Mouse (Mus musculus) layer of hippocampus, postnatal 14 days (tissue): ENCODE data around the gene Dnhd1. TPM values are rescaled to one million over a fixed set of nuclear protein-coding genes. Genes with fewer than 3 reads are reported as not detected.
A peak's percentile ranks its signal among the peaks of the same experiment; 100 is the strongest.
"Not testable (repeated sequence)": the region's sequence is repeated elsewhere in the genome, so short reads cannot be mapped to it uniquely, and the experiment has no call there.

Experiments
- DNase-seq, 2 experiments: peaks; one replicate each; pipeline ENCODE4 v3.0.0; 2021 to 2022; ENCODE audit warnings: low spot score in 2 of 2, mixed read lengths in 1 of 2
- total RNA-seq, 2 experiments: library from RNA; stranded (reverse); gene quantifications; 2 replicates each; pipeline ENCODE4 v1.2.3; 2021

Gene Dnhd1
- total RNA-seq, 2 experiments from 2014 or later, result 5.5 to 6.0 TPM

- DNase-seq, result no peak
Measured at GRCm38 (mm10) chr7:105738948-105739347, 88.3 kb downstream of the Dnhd1 start.

DNA sequence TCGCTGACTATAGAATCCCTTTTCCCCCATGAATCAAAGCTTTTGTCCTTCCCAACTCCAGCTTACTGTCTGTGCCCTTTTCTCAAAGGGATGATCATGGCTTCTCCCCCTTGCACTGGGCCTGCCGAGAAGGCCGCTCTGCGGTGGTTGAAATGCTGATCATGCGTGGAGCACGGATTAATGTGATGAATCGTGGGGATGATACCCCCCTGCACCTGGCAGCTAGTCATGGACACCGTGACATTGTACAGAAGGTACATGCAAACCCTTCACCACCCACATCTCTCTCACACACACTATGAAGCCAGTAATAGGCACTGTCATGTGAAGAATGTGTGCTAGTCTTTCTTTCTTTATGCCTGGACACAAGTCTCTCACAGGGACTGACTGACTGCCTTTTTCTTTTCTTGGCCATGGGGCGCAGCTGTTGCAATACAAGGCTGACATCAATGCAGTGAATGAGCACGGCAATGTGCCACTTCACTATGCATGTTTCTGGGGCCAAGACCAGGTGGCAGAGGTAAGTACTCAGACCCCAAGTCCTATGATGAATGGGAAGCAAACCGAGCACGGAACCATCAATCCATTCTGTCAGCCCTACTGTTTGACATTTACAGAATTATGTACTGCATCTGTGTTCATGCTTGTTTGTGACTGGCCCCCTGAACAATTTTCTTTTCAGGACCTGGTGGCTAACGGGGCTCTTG is 89.6 kb downstream of the Dnhd1 start:
- DNase-seq, result no peak

DNA sequence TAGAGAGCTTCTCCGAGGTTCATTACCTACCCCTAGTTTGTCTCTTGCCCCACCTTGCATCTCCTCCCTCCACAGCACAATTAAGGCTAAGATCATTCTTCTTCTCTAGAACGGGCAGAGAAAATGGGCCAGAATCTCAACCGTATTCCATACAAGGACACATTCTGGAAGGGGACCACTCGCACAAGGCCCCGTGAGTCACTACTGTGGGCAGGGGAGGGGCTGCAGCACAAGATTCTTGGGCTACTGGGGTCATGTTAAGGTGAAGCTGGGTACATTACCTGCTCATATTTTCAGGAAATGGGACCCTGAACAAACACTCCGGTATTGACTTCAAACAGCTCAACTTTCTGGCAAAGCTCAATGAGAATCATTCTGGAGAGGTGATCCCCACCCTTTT is 90.2 kb downstream of the Dnhd1 start:
- DNase-seq, result no peak

DNA sequence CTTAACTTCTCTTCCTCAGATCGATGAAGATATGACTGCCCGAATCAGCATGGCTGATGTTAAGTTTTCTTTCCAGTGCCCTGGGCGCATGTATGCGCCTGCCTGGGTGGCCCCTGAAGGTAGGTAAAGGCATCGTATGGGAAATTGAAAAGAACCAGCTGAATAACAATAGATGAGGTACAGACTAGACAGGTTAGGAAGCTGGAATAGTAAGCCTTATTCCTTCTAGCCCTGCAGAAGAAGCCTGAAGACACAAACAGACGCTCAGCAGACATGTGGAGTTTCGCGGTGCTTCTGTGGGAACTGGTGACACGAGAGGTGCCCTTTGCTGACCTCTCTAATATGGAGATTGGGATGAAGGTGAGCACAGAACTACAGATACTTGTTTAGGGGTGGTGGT is 91.4 kb downstream of the Dnhd1 start:
- DNase-seq, result no peak

GRCm38 (mm10) chr7:105742539-105743215 is 92.0 kb downstream of the Dnhd1 start:
- not testable (repeated sequence) for DNase-seq

- DNase-seq, result not testable (repeated sequence)
Measured at GRCm38 (mm10) chr7:105743246-105743925, 92.8 kb downstream of the Dnhd1 start.

DNA sequence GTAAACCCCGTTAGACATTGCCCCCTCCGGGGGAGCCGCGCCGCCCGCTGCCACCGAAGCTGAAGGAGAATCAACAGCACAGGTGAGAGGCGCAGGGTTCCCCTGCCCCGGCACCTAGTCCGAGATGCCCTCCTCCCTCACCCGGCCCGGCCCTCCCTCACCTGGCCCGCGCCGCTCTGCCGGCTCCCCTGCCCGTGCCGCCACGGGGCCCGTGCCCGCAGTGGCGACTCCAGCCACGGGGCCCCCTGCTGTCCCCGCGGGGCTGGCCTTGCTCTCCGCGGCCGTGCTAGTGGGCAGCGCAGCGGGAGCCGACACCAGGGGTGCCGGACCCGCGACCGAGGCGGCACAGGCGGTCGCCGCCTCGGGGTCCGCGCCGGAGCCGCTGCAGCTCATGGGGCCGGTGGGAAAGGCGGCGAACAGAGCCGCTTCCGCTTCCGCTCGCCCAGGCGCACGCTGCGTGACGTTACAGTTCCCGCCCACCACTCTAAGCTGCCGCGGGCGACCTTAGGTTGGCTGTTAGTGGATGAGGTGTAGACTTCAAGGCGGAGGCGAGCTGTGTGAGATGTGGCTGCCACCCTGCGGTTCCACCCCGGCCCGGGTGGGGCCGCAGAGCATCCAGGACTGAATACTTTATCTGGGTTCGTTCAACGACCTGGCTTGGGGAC is 93.4 kb downstream of the Dnhd1 start, which contains the start of gene Taf10:
TSS of gene Taf10 (minus strand) at position 436 of the 665 bp plus-strand sequence.
- DNase-seq, result peak; percentile 78 to 85

DNA sequence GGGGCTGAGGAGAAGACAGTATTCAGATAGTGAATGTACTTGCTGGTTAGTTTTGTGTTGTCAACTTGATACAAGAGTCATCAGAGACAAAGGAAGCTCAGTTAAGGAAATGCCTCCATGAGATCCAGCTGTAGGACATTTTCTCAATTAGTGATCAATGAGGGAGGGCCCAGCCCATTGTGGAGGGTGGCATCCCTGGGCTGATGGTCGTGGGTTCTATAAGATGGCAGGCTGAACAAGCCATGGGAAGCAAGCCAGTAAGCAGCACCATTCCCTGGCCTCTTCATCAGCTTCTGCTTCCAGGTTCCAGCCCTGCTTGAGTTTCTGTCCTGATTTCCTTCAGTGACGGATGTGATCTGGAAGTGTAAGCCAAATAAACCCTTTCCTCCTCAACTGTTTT is 97.1 kb downstream of the Dnhd1 start:
- DNase-seq, result no peak

DNA sequence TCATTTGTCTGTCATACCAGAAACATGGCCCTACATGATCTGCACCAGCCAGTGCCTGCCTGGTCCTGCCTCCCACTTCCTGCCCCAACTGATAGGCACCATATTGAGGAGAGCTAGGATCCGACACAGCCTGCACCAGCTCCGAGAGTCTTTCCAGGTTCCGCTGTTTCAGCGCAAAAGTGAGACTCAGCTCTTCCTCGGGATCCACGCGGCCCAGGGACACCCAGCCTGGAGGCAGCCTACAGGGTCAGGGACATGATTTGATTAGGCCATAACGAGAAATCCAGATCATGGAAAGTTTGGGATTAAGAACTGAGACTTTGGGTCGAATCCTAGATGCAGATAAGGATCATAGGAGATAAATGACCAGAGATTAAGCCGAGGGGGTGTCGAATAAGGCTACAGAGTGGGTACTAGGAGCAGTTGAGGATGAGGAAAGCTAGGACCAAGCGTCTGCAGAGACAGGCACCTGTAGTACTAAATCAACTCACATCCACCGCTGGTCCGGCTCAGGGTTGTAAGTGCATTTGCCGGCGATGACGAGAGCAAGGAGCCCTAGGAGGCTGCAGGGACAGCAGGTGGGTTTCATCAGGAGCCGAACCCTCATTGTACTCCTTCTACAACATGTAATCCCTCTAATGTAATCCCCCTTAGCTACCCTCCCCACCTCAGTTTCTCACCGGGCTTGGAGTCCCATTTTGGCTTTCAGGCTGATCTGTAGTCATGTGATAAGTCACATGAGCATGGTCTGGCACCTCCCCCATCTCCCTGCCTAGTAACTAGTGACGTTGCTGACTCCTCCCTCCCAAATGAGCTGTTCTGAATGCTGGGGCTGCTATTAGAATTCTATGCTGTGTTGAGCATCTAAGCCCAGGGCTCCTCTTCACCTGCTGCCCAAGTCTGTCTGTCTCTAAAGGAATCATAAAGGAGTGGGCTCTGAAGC is 101.1 kb downstream of the Dnhd1 start, which contains the start of gene Tpp1:
TSS of gene Tpp1 (minus strand) at position 745 of the 943 bp plus-strand sequence.
- peak; percentile 91 to 97 for DNase-seq

DNA sequence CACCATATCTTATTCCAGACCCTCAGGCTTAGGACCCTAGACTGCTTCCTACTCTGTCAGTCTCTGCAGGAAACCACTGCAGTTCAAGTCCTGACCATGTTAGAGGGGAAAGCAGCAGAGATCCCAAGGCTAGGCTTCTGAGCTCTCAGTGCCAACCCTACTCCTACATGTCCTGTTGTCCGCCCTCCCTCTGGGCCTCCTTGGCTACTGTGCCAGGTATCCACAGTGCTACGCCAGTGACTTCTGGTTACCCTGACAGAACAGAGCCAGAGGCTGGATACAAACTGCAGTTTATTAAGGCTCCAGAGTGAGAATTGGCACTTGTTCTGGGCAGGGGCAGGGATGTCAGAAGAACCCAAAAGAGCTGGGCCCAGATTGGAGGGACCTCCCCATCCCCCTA is 102.1 kb downstream of the Dnhd1 start:
- no peak for DNase-seq

- DNase-seq, result no peak
Measured at GRCm38 (mm10) chr7:105753281-105753680, 102.7 kb downstream of the Dnhd1 start.

DNA sequence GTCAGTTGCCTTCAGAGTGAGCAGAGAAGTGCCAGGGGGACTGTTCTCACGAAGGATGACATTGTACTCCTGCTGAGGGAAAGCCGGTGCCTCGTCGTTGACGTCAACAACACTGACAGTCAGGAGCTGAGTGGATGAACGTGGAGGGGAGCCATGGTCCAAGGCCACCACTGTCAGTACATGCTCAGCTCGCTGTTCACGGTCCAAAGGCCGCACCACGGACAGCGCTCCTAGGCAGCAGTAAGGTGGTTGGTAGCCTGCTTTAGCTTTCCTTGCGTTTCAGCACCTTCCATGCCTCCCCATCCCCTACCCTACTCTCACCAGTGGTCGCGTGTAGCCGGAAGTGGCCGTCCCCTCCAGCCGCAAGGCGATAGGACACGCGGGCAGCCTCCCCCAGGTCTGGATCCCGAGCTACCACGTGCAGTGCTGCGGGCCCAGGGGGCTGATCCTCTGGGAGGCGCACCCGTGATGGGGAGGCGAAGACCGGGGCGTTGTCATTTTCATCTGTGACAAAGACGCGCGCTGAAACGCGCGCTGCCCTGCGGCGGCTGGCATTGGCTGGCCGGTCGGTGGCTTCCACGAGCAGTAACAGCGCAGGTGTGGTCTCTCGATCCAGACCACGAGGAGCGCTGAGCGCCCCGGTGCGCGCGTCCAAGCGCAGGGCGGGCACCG is 111.3 kb downstream of the Dnhd1 start:
- DNase-seq, result no peak

DNA sequence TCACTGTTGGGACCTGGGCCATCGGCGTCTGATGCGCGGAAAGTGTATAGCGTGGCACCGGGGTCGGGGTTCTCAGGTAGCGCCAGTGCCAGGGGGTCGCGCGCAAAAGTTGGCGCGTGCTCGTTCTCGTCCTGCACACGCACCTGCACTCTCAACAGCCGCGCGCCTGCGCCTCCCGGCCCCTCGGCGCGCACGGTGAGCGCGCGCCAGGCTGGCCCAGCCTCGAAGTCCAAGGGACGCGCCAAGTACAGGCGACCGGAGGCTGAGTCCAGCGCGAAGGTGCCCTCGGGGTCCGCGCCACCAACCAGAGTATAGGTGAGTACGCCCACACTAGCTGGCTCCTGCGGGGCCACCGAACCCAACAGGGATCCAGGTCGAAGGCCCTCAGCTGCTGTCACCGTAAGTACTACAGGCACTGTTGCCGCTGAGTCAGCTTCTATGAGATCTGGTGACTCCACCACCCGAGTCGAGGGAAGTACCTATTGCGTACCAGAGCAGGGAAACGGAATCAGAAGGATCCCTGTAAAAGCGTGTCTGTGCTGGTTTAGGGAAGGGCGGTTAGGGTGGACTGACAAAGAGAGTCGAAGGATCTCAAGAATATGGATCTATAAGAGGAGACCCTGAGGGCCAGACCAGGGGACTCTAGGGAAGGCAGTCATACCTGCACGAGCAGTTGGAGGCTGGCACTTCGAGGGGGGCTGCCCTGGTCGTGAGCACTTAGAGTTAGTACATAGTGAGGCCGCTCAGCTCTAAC is 112.1 kb downstream of the Dnhd1 start:
- DNase-seq, result no peak

DNA sequence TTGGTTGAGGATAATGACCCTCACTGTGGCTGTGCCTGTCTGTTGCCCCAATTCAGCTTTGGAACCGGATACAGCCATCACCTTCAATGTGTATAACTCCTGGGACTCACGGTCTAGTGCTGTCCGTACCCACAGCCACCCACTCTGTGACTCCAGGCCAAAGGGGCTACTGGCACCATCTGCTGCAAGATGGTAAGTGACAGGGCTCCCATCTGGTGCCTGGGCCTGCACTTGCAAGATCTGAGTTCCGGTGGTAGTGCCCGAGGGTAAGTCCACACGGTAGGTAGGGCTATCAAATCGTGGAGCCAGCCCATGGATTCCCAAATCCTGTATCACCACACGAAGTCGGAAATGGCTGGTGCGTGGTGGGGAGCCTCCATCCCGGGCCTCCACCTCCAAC is 113.7 kb downstream of the Dnhd1 start:
- no peak for DNase-seq

GRCm38 (mm10) chr7:105767729-105768165 is 117.1 kb downstream of the Dnhd1 start:
- no peak for DNase-seq

DNA sequence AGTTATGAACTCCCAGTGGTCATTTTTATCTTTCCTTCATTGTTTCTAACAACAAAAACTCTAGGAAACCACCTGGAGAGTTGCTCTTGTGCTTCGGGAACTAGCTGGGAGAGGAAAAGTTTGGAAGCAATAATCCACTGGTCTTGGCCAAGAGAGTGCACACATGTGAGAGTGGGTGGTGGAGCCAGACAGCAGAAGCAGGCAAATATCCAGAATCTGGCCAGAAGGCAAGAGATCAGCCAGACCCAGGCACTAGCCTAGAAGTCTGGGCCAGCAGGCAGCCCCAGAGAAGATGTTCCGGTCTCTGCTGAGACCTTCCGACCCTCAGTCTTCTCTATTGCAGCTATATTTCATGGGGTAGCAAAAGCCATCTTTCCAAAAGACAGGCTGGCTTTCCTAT is 119.3 kb downstream of the Dnhd1 start:
- DNase-seq, result no peak
